Mouse (Mus musculus) mature B cell (primary cell): ENCODE data around the gene Itgb3bp.

Experiments
- in situ Hi-C: fragments of 300-500 bp; cut with MboI; formaldehyde crosslinking; loops from 2 replicates; pipeline ENCODE4 v1.14.3; 2019

Gene Itgb3bp

DNA sequence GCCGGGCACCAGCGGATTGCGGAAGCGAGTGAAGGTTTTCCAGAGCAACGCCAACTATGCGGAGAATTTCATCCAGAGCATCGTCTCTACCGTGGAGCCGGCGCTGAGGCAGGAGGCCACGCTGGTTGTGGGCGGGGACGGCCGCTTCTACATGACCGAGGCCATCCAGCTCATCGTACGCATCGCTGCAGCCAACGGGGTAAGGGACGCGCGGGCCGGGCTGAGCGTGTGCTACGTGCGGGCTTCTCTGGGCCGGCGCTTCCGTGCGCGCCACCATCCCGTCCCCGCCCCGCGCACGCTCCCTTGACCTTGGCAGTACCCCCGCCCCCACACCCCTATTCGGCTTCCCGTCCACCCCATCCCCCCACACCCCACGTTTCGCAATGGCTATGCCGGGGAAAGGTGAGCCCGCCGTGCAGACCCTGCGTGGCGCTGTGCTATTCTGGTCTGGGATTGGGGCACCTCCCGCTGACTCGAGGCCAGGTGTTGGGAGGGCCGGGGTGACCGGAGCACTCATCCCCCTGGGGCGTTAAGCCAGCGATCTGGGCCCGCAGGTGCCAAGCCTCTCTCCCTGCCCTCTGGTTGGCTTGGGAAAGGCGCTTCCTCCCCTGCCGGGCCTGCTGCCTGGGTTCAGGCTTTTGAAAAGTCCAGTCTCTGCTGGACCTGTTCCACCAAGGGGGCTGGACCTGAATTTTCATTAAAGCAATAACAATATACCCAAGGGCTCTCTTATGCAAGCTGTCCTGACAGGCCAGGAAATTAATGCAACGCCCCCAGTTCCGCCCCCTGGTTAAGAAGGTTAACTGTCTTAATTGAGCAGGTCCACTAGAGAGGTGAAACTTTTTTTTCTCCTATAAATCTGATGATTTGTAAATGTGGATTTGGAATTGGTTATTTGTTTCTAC, at the start of gene Itgb3bp:
TSS of gene Itgb3bp (minus strand) at position 201 of the 905 bp plus-strand sequence.
- in situ Hi-C loops: no loop called here

DNA sequence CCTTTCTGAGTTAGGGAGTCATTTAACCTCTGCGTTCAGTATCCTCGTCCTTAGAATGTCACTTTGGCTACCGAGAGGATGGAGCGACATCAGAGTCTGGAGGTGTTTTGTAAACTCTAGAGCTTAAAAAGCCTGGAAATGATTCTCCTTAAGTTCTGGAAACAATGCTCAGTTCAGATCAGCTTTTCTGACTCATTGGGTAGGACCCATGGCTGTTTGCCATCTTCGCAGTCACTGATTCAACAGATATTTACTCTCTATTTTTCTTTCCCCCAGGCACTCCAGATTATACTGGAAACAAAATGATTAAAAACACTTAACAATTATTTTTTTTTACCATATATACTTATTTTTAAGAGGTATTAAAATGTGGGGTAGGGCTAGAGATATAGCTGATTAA, 49.7 kb upstream of the Itgb3bp start:
- in situ Hi-C loops: no loop called here

DNA sequence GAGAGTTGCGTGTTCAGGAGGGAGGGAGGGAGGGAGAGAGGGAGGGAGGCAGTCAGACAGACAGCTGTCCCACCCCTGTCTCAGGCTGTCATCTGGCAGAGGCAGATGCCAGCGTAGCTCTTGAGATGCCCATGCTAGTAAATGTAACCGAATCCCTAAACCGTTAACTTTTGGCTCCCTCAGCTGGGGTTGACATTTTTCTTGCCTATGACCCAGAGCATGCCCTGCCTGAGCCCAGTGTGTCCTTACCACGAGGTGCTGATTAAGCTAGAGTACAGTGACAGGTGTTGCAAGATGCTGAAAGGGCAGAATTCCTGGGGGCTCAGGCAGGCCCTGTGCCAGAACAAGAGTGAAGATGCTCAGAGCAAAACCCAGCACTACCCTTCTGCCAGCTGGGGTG, 44.8 kb upstream of the Itgb3bp start:
- in situ Hi-C loops: no loop called here

DNA sequence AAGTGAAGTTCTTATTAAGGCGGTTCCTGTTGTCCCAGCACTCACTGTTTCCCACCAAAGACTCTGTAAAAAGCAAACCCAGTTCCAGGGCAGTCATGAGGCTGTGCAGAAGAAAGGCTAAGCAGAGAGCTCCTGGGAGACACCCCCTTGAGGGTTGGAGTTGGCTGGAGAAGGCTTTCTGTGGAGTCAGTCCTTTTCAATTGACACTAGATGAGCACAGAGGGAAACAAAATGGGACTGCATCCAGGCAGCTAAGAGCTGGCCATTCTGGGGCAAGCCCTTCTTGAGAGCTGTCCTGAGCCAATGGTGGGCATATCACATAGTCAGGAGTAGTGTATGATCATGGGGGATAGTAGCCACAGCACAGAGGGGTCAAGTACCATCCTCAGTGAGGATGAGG, 44.3 kb upstream of the Itgb3bp start:
- in situ Hi-C loops: no loop called here

DNA sequence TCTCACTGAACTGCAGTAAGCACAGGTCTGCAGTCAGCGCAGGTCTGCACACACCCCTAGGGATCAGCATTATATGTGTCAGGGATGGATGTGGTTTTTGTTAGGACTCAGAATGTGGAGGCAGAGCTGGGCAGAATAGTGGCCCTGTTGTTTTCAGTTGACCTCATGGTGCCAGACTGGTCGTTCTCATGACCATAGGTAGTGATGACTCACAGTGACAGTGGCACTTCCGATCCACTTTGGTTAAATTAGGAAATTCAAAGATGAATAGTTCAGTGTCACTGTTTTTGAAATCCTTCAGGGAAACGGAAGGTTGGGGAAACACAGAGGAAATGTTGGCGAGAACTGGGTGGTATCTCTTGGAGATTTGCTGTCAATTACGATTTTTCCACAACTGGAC, 43.3 kb upstream of the Itgb3bp start:
- in situ Hi-C loops: no loop called here

DNA sequence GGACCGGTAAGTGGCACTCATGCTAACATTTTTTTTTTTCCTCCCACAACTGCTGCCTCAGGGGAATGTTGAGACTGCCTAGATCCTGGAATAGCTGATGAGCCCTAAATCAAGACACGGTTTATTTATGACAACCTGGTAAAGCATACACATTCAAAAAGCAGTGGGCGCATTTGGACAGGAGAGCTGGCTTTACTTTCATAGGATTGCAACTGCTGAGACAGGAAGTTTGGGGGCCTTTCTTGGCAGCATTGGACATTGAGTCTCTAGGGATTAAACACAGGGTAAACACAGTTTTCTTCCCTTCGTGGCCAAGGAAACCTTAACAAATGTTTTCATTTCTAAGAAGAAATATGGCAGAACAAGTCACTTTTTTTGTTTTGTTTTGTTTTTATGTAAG, 40.5 kb upstream of the Itgb3bp start:
- in situ Hi-C loops: no loop called here

DNA sequence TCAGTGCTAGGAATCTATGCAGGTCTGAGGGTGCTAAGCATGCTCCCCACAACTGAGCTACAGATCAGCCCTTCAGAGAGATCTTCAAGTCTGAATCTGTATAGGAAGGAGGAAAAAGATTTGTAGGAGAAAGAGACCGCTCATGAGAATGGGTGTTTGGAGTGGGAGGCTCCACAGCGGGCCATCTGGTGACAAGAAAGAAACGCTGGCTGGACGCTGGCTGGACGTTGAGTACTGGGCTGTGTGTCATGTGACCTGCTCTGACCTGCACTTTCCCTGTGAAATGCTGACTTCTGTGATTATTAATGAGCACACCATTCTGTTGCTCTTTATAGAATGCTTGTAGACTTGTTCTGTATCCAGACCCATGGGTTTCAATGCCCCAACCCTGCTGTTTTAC, 39.7 kb upstream of the Itgb3bp start:
- in situ Hi-C loops: no loop called here

DNA sequence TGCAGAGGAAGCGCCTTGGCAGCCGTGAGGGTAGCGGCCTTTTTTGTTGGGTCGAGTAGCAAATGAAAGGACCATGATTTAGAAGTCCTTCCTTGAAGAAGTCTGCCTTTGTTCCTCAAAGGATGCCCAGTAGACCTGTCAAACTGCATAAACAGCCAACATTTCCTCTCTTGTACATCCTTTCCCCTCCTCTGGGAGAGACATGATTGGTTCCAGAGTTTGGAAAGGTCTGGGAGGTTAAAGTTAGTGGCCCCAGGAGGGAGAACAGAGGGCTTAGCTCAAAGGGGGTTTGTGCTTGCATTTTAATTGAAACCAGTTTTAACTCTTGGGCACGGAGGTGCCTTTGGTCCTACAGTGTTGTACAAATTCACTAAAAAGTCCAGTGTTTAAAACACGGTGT, 36.9 kb upstream of the Itgb3bp start:
- in situ Hi-C loops: no loop called here

DNA sequence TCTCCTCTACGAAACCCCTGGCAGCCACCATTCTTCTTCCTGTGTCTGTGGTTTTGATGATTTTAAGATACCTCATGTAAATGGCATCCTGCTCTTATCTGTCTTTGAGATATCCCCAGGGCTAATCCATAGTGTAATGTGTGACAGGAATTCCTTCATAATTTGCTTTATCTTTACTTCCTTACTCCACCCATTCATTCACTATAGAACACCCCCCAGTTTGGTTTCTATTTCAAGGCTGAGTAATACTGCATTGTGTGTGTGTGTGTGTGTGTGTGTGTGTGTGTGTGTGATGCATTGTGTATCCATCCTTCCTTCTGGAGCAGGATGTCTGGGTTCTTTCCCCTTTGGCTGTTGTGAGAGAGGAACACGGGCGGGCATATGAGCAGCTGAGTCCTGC, 29.7 kb upstream of the Itgb3bp start:
- in situ Hi-C loops: no loop called here

DNA sequence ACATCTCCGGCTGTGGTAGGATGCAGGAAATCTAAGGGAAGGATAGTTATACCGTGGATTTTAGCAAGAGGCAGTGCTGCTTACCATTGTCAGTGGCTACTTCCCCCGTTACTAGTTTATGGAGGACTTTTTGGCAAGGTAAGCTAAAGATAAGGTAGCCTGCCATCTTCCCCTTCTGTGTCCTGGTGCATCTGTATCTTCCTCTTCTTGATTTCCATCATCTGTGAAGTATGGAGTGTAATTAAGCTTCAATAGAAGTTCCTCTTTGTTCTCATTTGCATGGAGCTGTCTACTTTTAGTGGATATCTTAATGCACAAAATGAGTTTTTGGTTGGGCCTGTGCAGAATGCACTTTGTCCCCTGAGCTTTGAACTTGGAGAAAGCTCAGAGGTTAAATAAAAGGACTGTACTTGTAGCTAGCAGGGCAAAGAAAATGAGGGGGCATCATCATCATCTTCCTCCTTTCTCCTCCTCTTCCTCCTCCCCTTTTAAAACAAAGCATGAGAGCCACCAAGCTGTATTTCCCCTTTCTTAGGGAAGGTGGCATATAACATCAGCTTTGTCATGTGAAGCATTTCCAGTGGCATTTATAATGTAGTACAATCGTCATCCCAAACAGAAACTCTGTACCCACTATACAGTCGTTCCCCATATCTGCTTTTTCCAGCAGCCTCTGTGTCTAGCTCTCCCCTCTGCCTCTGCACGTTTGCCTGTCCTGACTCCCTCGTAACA, 28.6 kb upstream of the Itgb3bp start:
- in situ Hi-C loops: no loop called here

DNA sequence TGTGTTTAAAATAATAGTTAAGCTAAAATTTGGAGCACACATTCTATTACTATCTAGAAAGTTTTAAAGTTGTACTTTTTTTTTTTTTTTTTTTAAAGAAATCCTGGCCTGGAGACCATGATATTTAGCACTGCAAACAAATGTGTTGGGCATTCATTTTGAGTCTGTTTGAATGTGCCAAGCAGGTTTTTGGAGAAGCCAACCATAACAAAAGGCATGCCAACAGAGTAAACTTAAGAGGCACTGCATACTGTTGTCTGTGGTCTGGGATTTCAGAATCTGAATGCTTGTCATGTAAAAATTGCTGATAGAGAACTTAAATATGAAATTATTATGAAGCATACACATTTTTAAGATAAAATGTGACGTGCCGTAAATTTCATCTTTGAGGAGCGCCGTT, 27.6 kb upstream of the Itgb3bp start:
- in situ Hi-C loops: no loop called here

DNA sequence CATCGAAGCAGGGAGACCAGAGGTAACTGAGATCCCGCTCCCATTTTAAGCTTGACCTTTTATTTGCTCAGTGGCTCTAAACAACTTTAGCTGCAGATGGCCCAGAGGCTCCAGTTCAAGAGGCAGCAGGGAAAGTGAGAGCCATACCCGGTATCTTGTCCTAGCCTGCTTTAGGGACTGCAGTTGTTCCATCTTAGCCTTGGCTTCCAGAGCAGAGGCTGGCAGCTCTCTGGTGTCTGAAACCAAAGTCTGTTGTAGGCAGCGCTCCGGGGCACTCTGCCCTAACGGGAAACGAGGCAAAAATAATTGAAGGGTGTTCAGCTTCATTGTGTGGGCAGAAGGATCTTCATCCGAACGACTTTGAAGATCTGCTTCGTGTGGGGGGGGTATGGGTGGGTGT, 25.8 kb upstream of the Itgb3bp start:
- in situ Hi-C loops: no loop called here

DNA sequence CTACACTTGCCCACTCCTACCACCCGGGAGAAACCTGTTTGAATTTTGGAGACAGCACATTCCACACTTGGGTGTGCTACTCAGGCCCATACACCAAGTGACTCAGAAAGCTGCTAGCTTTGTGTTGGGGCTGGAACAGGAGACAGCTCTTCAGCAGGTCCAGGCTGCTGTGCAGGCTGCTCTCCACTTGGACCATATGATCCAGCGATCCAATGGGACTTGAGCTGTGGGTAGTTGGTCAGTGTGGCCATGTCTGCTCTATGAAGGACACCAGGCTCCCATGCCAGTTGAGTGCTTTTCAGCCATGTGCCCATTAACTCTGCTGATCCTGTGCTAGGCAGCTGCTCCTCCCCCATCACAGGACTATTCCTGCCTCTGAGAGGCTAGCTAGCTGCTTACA, 24.3 kb upstream of the Itgb3bp start:
- in situ Hi-C loops: no loop called here

DNA sequence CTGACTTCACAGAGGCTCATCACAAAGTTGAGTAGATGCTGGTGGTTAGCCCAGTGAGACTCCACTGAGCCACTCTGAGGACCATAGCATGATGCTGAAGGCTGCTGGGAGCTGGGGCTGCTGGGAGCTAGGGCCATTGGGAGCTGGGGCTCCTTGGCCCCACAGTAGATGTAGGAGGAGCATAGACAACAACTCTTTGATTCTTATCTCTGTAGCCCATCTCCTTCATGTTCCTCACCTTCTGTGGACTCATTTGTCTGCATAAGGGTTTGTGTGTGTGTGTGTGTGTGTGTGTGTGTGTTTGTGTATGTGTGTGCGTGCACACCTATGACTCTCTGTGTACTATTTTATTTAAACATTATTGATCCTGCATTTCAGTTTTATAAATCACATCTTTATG, 18.3 kb upstream of the Itgb3bp start:
- in situ Hi-C loops: no loop called here

DNA sequence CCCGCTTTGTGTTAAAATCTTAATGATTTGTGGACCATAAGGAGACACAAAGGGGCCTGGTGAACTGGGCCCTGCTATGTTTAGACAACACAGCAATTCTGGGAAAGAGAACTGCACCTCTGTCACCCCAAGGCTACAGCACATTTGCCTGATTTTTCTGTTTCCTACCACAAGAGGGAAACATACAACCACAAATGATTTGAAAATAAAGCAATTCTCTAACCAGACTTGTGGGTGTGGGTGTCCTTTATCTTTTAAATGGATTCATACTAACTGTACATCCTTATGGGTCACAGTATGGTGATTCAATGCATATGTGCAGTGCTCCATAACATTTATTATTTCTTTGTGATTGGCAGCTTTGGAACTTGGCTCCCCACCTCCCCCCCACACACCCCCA, 17.6 kb upstream of the Itgb3bp start:
- in situ Hi-C loops: no loop called here

DNA sequence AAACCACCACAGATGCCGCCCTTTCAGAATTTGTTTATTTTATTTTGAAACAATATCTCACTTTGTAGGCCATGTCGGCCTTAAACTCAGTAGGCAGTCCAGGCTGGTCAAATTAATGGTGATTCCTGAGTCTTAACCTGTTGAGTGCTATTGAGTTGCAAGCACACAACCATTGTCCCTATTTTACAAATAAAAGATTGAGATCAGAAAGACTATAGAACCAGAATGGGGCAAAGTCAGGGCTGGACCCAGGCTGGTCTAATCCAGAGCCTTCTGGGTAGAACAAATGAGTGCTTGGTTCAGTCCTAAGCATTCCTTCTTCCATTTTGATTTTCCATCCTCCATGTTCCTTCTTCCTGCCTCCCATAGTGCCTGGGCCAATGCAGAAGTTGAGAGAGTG, 16.9 kb upstream of the Itgb3bp start:
- in situ Hi-C loops: no loop called here

DNA sequence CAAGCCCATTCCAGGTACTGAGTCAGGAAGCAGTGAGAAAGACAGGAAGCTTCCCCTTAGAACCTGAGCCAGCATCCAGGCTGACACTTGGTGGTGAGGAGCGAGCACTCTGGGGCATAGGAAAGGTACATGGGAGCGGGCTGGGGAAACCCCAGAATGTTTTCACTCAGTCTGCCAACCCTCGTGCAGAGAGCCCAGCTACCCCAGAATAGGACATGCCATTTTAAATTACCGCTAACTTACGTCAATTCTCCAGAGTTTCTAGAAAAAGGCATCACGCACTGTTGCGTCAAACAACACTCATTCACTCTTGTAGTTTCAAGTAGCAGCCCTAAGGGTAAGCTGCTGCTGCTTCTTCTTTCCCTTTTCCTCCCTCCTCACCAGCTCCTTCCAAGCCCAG, 15.4 kb upstream of the Itgb3bp start:
- in situ Hi-C loops: no loop called here

DNA sequence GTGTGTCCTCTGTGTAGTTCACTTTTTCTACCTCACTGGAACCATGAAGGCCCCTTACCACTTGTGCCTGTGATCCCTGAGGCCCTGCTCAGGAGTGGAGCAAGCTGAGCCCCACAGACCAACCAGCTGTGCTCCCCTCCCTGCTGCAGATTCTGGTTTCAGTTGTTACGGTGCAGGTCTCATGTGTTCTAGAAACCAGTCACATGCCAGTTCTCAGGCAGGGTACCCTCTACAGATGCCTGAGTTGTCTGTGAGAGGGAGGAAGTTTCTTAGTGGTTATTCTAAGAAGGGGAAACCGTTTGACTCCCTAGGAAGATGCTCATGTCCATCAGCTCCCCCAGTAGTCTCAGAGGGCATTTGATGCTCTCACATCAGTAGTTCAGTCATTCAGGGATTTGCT, 15.0 kb upstream of the Itgb3bp start:
- in situ Hi-C loops: no loop called here

DNA sequence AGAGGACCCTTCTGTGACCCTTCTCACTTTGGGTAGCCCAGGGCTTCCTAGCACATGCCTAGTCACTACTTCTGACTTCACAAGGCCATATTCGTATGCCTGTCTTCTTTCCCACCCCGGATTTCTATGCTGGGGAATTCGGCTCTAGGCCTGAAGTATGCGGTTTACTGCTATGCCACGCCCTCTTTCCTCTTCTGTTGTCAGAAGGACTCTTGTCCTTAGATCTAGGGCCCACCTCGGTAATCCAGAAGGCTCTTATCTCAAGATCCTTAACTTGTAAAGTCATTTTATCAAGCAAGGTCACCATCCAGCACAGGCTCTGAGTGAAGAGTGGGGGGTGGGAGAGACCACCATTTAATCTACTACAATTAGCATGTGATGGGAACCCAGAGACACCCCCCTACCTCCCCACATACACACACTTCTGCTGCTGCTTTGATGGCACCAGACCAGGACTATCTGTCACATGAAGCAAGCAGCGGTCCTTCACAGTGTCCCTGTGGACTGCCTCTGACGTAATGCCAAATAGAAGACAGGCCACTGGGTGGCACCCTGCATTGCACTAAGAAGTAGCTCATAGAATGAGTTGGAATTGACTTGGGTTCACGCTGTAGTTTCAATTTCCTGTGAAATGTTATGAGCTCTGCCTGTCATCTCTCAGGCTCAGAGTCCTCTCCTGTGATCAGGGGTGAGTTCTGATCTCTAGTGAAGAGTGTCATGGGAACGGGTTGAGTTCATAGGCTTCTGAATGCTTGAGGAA, 12.2 kb upstream of the Itgb3bp start:
- in situ Hi-C loops: no loop called here

DNA sequence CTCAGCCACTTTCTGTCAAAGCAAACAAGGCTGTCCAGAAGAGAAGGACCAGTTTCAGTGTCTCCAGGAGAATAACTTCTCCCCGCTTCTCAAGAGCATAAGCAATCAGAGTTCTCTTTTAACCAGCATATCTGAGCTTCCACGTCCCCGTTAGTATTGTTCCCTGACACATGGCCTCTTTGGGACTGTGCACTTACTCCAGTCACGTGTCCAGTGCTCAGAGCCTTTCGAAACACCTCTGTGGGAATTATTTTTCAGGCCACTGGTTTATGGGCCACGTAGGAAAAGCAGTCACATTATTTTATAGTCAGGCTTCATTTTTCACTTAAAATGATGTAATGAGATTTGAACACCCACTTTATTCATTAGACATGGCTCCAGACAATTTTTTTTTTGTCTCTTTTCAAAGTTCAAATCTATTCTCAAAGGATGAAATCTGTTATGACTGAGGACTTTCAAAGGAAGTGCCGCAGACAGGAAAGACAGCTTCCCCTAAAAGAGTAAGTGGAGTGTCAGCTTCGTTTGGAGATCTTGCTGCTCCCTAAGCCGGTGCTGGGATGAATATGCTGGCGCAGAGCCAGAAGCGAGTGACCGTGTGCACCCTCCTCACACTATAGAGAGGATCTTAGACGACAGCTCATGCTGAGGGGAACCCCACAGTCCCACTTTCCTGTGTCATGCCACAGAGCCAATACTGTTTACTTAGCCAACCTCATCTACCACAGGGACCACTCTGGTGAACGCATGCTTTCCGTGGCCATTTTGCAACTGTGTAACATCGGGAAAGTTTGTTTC, 10.3 kb upstream of the Itgb3bp start:
- in situ Hi-C loops: no loop called here

DNA sequence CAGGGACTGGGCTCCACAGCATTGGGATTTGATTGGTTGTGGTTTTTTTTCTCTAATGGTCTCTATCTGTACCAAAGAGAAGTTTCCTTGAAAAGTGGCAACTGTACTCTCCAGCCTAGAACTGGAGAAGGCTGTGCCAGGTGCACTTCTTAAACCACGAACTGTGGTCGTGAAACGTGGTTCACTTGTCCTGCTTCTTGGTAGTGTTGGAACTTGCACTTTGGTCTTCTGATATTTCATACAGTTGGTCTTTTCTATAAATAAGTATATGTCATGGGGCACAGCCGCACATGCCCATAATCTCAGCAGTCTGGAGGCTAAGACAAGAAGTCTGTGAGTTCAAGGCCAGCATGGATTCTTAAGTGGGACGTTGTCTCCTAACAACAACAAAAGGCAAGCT, 6.7 kb upstream of the Itgb3bp start:
- in situ Hi-C loops: no loop called here

DNA sequence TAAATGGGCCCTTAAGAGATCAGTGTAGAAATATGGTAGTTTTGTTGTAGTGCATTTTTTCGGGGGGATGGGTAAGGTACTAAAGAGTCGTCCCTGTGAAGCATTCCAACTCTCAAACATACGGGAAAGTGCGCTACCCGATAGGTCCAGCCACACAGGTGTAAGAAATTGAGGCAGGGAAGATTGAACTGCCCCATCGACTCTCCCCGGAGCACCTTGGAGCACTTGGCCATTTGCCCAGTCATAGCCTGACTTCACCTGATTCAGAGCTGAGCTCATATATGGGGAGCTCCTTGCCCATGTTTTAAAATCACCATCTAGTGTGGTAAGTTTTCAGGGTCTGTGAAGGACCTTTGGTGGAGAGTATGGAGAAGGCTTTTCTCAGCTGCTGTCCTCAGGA, 5.2 kb upstream of the Itgb3bp start:
- in situ Hi-C loops: no loop called here
